Mouse (Mus musculus): ENCODE measurements around the gene Appl1. TPM values are rescaled to one million over a fixed set of nuclear protein-coding genes. Genes with fewer than 3 reads are reported as not detected.

Appl1 gene
- 10 to 100 TPM; 15.9 to 17.3 TPM for total RNA-seq (2021)
- long read RNA-seq, experiment 1, full-length matches to known transcripts: 9 of 45 reads
- long read RNA-seq, experiment 1, partial matches to known transcripts: 3 of 45 reads
- long read RNA-seq, experiment 1, other reads (novel, unspliced or antisense): 33 of 45 reads
- long read RNA-seq, experiment 2, full-length matches to known transcripts: 18 of 39 reads
- long read RNA-seq, experiment 2, partial matches to known transcripts: 1 of 39 reads
- long read RNA-seq, experiment 2, other reads (novel, unspliced or antisense): 20 of 39 reads

DNA sequence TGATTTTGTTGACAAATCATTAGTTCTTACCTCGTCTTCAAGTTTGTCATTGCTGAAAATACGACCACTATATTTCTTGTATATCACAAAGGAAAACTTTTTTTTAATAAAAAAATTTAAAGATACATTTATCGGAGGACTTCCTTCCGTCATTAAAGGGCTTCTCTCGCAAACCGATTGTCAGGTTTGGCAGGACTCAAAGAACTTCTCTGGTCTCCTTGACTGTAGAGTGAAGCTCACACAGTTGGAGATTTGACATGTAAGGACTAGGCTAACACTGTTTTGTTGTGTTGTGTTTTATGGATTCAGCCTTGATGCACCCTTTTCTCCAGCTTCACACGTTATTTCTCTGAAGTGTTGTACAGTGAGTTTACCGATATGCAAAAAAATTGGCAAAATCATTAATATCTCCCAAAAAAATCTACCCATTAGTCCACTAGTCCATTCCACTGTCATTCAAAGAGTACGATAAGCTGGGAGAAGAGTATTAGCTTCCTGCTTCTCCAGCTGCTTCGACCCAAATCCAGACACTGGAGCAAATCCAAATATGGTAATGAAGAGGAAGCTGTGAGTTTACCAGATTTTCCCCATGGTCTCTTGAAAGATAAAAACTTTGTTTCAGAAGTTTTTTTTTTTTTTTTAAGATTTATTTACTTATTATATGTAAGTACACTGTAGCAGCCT lies at the start of gene Appl1:
TSS of gene Appl1 (minus strand) at position 127 of the 684 bp plus-strand sequence.
- DNase-seq: no peak

DNA sequence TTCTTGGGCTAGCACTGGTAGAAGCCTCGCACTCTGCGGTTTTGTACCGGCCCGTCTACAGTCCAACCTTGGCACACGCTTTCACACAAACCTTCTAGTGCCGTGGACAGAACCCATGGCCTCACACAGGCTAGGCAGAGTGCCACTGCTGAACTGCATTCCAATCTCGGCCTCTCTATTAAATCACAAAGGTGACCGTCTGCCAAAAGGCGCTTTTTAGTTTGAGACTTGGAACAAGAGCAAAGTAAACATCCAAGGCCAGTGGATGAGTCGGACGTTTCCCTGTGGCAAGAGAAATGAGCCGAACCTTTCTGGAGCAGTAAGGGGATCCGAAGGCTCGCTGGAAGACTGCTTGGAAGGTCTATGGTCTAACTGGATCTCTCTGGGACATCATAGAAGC lies 48.8 kb upstream of the Appl1 start:
- no peak for DNase-seq

DNA sequence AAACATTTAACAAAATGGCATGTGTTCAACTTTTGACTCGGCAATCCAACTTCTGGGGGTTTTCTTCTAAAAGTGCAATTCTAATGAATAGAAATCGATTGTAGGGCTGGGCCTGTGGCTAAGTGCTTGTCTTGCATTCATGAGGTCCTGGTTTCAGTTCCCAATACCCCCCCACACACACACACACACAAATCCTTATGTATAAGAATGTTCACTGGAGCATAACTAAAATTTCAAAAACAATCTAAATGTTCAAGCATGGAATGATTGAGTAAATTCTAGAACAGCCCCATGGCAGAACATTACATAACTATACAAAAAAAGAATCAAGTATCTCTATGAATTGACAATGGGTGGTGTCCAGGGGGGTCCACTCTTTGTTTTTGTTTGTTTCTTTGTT lies 46.9 kb upstream of the Appl1 start:
- no peak for DNase-seq

DNA sequence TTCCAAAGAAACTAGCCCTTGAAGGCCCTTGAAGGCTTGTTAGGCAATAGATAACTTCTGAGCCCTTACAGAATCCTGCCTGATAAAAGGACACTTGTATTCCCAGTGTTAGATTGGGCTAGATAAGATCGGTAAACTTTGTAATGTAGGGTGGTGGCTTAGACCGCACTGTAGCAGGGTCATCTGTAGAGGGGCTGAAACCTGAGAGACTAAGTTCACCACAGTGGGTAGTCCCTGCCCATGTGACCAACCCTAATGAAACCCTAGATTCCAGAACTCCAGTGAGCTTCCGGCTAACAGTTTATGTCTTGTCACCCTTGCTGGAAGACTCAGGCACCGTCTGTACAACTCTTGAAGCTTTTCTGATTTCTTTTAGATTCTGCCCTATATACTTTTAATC lies 42.6 kb upstream of the Appl1 start:
- no peak for DNase-seq

DNA sequence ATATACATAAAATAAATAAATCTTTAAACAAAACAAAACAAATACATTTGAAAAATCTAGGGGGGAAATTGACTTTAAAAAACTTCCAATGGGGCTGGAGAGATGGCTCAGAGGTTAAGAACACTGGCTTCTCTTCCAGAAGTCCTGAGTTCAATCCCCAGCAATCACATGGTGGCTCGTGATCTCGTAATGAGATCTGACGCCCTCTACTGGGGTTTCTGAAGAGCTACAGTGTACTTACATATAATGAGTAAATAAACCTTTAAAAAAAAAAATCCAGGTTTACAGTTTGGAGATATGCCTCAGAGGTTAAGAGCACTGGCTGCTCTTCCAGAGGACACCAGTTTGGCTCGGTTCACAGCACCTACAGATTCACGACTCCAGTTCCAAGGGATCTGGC lies 40.5 kb upstream of the Appl1 start:
- no peak for DNase-seq

DNA sequence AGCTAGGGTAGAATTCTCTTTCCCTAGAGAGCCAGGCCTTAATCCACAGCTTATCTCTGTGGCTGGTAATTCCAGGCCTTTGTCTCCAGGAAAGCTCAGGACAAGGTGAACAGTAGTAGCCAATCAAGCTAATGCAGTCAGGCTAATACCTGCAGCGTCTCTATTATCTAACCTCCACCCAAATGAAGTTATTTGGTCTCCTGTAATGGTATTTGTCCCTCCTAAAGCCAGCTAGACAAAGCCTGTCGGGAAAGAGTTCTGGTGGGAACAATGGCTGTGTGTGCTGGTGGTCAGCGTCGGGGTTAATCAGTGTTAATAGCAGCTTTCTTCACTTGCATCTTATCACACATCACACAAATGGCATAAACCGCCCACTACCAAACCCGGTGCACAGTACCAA lies 34.9 kb upstream of the Appl1 start:
- no peak for DNase-seq

DNA sequence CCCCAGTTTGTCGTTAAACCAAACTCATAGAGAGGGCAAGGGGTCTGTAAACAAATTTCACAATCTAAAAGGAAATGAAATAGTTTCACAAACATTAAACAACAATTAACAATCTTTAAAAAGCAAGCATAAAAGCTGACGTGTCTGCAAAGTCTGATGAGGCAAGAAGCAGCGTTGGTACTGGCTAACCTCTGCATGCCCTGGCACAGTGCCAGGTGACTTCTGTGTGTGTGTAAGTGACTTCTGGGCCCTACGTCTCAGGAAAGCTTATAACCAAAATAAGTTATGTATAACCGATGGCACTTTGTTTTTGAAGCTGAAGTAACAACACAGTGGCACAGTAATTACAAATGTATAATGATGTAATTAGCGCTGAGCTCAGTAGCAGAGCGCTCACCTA lies 33.9 kb upstream of the Appl1 start:
- DNase-seq: no peak

DNA sequence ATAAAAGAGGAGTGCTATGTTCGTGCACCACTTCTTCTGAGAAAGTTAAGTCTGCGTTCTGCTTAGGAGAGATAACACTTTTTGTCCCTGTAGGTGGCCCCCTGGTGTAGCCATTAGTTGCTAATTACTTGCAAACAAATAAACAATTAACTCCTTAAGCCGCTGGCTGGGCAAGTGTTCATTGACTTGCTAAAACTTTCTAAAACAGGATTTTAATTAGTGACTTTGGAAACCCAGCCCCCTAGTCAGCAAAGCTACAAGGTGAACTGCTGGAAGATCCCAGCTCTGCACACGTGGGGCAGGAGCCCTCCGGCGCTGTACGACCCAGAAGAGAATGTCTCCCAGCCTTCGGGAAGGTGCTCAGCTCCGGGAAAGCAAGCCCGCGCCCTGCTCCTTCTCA lies 29.4 kb upstream of the Appl1 start:
- DNase-seq: no peak

DNA sequence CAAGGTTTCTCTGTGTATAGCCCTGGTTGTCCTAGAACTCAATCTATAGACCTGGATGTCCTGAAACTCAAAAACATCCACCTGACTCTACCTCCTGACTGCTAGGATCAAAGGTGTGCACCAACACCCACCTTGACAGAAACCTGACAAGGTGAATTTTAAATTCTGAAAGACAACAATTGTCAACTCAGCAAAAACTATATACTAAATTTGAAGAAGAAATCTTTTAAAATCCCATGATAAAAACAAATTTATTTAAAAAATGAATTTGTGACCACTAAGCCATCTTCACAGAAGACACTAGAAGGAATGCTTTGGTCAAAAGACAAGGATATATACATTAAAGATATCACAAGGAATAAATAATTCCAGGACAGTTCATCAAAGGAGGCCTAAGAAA lies 25.2 kb upstream of the Appl1 start:
- DNase-seq: no peak

DNA sequence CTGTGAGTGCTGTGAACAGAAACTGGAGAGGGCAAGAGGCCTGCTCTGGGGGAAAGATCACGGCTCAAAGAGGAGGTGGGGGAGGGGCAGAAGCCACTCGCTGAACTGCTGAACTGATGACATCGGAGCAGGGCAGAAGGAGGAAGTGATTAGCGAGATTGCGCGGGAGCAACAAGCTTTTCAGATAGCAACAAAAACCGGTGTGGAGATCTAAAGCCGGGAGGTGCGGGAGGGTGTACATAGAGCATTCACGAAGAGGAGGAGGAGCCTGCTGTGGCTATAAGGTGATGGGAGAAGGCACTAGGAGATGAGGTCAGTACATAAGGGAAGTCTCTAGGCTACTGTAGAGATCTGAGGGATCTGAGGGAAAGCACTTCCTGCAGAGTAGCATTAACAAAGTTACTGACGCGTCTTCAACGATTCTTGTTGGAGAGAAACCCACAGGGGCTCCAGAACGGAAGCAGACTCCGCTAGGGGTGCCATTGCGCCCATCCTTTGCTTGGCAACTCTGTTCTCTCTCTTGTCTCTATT lies 23.2 kb upstream of the Appl1 start, which contains the start of gene Hesx1:
TSS of gene Hesx1 (plus strand) at position 206 of the 531 bp plus-strand sequence.
- DNase-seq: peak; percentile 43

DNA sequence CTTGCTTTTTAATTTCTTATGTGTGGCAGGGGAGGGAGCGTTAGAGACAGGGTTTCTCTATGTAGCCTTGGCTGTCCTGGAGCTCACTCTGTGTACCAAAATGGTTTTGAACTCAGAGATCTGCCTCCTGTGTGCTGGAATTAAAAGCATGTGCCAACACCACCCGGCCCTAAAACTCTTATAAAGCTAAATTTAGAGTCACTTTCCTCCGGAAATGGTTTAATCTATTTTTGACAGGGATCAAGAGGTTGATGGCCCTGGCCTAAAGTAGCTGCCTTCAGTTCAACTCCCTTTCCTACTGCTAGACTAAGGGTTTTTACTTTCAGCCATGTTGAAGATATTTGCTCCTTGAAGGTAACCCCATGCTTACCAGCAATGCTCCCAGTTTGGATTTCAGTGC lies 22.4 kb upstream of the Appl1 start:
- no peak for DNase-seq

DNA sequence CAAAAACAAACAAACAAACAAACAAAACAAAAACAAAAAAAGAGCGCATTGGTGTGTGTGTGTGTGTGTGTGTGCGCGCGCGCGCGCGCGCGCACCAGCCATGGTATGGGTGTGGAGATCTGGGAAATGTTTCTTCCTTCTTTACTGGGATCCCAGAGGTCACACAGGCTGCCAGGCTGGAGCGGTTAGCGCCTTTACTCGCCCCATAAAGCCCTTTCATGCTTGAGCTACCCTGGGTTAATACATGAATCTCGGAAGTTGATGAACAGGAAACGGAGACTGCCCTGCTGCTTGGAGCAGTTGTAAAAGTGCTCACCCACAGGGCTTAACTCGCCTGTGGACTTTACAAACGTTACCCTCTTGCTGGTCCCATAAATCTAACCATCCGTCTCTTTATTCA lies 20.6 kb upstream of the Appl1 start:
- DNase-seq: no peak

DNA sequence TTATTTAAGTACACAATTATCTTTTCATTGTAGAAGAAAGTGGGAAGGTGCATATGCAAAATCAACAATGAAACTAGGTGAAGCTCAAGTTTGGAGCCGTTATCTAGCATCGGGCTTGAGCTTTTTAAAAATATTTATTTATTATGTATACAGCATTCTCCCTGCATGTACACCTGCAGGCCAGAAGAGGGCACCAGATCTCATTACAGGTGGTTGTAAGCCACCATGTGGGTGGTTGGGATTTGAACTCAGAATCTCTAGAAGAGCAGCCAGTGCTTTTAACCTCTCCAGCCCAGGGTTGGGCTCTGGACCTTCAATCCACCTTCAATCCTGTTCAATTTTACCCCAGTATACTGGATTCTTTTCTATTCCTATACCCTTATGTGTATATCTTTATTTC lies 17.7 kb upstream of the Appl1 start:
- DNase-seq: no peak

DNA sequence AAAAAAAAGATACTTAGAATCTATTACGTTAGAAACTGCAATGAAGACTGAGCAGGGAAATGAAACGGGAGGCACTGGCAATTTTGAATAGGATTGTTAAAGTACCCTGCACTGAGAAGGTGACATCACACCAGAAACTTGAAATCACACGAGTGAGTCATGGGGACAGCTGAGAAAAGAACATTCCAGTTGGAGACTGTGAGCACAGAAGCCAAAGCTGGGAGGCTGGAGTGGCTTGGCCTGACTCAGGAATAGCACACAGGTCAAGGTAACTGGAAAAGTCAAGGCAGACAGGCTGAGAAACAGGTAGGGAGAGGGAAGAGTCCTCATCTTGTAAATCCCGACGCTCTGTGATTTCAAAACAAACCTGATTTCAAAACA lies 11.1 kb upstream of the Appl1 start:
- no peak for DNase-seq

DNA sequence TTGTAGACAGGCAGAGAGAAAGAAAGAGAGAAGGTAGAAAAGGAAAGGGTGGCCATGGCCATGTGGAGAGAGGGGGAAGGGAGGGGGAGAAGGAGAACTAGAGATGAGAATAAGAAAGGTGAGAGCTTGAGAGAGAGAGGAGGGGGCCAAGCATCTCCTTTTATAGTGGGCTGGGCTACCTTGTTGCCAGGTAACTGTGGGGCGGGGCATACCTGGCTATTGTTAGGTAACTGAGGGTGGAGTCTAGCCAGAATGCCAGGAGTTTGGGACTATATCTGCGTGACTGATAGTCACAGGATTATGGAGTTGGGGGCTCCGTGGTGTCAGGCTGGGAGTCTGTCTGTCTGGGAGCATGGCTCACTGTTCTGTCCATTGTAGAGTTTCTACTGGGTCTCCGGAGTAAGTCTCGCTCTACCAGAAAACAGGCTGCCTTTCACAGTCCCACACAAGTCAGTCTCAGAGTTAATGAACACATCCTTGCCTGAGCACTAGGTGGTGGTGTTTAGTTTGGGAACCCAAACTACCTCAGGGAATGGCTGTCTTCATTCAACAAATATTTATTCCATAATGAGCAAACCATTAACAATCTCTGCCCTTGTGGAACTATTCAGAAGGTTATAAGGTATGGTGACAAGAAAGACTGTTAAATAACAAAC lies 10.6 kb upstream of the Appl1 start:
- DNase-seq: no peak

DNA sequence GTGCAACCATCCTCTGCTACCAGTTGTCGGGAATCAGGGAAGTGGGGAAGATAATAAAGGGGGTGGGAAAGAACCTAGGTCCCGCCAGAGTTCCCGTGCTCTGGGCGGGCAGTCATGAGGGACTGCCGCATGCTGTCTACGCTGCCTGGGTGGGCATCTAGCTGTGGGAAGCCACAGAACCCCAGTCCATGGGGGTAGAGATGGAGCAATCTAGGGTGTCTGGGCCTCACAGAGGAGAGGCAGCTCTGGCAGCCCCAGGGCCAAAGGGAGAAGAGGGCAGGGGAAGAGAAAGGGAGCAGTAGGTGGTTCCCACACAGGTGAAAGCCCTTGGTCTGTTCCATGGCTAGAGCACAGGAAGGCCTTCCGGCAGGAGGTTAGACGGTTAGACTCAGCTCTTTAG lies 10.0 kb upstream of the Appl1 start:
- DNase-seq: no peak

DNA sequence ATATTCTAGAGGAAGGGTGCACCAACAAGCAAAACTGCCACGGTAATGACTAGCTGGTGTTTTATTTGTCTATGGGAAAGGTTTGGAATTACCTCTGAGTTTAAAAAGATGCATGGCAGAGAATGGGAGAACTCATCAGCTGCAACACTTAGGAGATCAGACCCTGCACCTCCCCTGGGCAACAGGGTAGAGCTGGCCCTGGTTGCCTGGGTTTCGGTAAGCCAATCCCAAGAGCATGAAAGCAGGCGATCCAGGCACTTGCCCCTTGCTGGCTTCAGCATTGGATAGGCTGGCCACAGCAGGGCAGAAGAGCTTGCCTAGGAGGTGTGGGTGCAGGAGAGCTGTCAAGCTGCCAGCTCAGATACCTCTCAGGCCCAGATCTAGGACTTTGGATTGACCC lies 8.8 kb upstream of the Appl1 start:
- DNase-seq: no peak

DNA sequence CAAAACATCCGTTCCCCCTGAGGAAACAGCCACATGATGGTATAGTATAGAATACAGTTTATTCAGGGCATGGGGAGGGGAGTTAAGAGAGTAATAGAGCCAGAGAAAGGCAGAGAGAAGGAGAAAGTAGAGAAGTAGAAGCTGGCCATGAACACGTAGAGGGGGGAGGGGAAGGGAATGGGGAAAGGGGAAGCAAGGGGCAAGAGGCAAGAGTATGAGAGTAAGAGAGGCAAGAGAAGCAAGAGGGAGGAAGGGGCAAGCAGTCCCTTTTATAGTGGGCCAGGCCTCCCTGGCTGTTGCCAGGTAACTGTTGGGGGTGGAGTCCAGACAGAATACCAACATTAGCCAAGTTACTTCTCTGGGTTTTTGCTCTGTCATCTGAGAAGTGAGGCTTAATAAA lies 6.5 kb upstream of the Appl1 start:
- DNase-seq: no peak

DNA sequence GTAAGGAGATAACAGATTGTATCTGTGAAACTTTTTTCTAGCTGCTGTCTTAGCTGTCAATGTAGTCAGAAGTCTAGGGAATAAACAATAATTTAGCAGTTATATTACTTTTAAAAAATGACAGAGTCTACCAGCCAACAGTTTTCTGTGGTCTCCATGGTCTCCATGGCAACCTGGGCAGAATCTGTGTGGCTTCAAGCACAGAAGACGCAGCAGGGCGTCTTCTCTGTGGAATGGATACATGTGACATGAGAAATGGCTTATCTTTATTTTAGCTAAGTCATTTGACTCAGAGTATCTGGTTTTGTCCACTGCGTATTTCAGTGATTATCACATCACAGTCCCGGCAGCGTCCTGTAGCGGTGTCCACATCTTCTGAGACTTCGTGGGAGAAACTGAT lies 5.2 kb upstream of the Appl1 start:
- DNase-seq: no peak

DNA sequence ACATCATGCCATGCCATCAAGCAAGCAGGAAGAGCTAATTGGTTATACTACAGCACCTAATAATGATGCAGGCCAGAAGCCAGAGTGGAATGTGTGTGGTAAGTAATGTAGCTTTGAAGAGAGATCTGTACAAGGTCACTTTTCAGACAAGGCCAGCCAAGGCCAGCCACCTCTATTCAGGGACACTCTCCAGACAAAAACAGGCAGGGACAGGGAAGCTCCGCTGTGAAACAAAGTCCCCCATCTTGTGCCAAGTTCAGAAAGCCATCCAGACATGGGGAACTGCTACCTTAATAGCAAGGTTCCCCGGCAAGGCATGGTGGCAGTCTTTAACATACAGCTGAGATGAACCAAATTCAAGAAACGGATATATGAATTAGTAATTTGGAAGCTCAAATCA lies 4.5 kb upstream of the Appl1 start:
- DNase-seq: no peak

DNA sequence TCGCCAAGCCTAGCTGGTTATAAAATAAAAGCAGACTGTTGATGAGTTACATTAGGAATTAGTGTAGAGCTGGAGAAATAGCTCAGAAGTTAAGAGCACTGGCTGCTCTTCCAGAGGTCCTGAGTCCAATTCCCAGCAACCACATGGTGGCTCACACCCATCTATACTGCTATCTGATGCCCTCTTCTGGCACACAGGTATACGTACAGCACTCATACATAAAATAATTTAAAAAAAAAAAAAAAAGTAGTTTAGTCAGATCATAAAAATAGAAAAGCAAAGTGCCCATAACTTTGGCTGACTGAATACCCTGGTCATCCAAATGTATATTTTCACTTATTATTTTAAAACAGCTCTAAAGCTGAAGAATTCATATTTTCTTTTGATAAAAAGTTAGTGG lies 2.1 kb upstream of the Appl1 start:
- DNase-seq: no peak

DNA sequence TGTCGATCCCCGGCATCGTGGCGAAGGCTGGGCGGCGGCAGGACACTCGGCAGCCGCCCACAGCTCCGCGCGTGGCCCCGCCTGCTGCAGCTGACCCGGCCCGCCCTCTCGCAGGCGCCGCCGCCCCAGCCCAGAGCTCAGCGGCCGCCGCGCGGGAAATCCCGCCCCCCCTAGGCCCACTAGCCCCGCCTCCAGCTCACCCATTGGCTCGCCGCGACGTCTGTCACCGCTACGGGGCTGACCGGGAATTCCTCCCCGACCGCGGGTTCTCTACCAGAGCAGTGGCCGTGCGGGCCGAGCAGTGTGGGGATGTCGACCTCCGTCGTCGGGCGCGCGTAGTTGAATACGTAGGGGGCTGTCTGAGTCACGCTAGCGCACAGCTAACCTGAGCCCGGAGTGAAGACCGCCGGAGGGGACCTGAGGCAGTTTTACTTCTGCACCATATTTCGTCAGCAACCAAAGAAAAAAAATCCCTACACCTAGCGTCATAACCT lies 546 bp downstream of the Appl1 start:
- peak; percentile 97 for DNase-seq

DNA sequence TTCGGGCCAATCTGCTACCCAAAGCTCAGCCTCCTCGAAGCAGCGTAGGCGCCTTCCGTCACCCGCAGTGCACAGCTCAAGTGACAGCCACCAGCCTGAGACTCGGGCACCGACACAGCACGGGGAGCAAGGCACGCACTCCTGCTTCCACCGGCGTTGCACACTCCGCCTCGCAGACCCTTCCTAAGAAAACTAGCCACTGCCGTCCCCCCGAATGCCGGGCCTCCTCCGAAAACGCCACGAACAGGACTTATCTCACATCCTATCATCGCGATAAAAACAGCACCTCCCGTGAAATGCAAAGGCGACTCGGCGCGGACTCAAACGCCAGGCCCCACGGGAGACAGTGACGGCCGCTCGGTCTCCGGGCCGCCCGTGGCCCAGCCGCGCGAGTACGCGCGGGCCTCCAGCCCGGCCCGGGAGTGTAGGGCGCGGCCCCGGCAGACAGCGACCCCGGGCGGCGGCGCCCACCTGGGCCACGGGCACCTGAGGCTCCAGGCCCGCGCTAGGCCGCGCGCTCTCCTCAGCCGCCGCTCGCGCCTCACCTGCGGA lies 1.1 kb downstream of the Appl1 start:
- DNase-seq: peak; percentile 48

Data from gastrocnemius, postnatal 25 days (tissue).